Mouse (Mus musculus): ENCODE measurements around the gene Klc1. TPM values are rescaled to one million over a fixed set of nuclear protein-coding genes. Genes with fewer than 3 reads are reported as not detected.

The Klc1 gene
- total RNA-seq, 1 experiment, result 47.9 TPM

- Histone ChIP-seq H3K27ac (ENCODE audit: insufficient read depth, low read depth, low read length, poor library complexity, severe bottlenecking) (no peak overlapping the region), H3K36me3 (ENCODE audit: control insufficient read depth, insufficient read depth, low read length, poor library complexity, severe bottlenecking) (no peaks in the 10 kb centered on the region), H3K4me3 (ENCODE audit: insufficient read depth in 1 of 2, low read depth in 1 of 2, low read length in 2 of 2, poor library complexity in 1 of 2, severe bottlenecking in 1 of 2) (no peak overlapping the region), H3K4me1 (ENCODE audit: control insufficient read depth in 2 of 2, insufficient read depth in 2 of 2, low read length in 2 of 2, poor library complexity in 1 of 2) (no peaks in the 10 kb centered on the region), H3K9ac (ENCODE audit: insufficient read depth, low read depth, low read length, poor library complexity, severe bottlenecking) (no peak overlapping the region), H3K9me3 (ENCODE audit: control insufficient read depth, insufficient read depth, low read depth, low read length) (no peaks in the 10 kb centered on the region)
- TF ChIP-seq ZC3H11A (IDR thresholded peaks at IDR 0.05; ENCODE audit: borderline replicate concordance, low read depth, low read length) (no peak), MAFK (IDR thresholded peaks at IDR 0.05; ENCODE audit: insufficient read depth, low read depth, low read length) (no peak), HCFC1 (IDR thresholded peaks at IDR 0.05; ENCODE audit: borderline replicate concordance, insufficient read depth, low read length) (no peak), CHD2 (IDR thresholded peaks at IDR 0.05; ENCODE audit: low read depth, low read length) (no peak), ZNF384 (IDR thresholded peaks at IDR 0.05; ENCODE audit: low read depth, low read length) (no peak)
- DNase-seq (ENCODE audit: low read depth, low spot score), result no peak
- in situ Hi-C loops (cut with MboI; ENCODE audit: low sequenced_read_pairs in 2 of 2, unreplicated experiment in 2 of 2), result no loop called here
Measured at GRCm38 (mm10) chr12:111842565-111843433, 84.2 kb downstream of the Klc1 start.

GRCm38 (mm10) chr12:111843470-111843869, 84.8 kb downstream of the Klc1 start:
- Histone ChIP-seq H3K4me1 (ENCODE audit: control insufficient read depth in 2 of 2, insufficient read depth in 2 of 2, low read length in 2 of 2, poor library complexity in 1 of 2) (no peaks in the 10 kb centered on the region), H3K36me3 (ENCODE audit: control insufficient read depth, insufficient read depth, low read length, poor library complexity, severe bottlenecking) (no peaks in the 10 kb centered on the region), H3K4me3 (ENCODE audit: insufficient read depth in 1 of 2, low read depth in 1 of 2, low read length in 2 of 2, poor library complexity in 1 of 2, severe bottlenecking in 1 of 2) (no peak overlapping the region), H3K27ac (ENCODE audit: insufficient read depth, low read depth, low read length, poor library complexity, severe bottlenecking) (no peak overlapping the region), H3K9ac (ENCODE audit: insufficient read depth, low read depth, low read length, poor library complexity, severe bottlenecking) (no peak overlapping the region), H3K9me3 (ENCODE audit: control insufficient read depth, insufficient read depth, low read depth, low read length) (no peaks in the 10 kb centered on the region)
- in situ Hi-C loops (cut with MboI; ENCODE audit: low sequenced_read_pairs in 2 of 2, unreplicated experiment in 2 of 2), result no loop called here
- DNase-seq (ENCODE audit: low read depth, low spot score), result no peak
- TF ChIP-seq MAFK (IDR thresholded peaks at IDR 0.05; ENCODE audit: insufficient read depth, low read depth, low read length) (no peak), HCFC1 (IDR thresholded peaks at IDR 0.05; ENCODE audit: borderline replicate concordance, insufficient read depth, low read length) (no peak), ZNF384 (IDR thresholded peaks at IDR 0.05; ENCODE audit: low read depth, low read length) (no peak)

GRCm38 (mm10) chr12:111845953-111846352, 87.3 kb downstream of the Klc1 start:
- in situ Hi-C loops (cut with MboI; ENCODE audit: low sequenced_read_pairs in 2 of 2, unreplicated experiment in 2 of 2), result no loop called here
- no peak for TF ChIP-seq ZNF384 (IDR thresholded peaks at IDR 0.05; ENCODE audit: low read depth, low read length)
- no peak for TF ChIP-seq ZC3H11A (IDR thresholded peaks at IDR 0.05; ENCODE audit: borderline replicate concordance, low read depth, low read length)
- H3K9ac ChIP-seq (ENCODE audit: insufficient read depth, low read depth, low read length, poor library complexity, severe bottlenecking), result no peak overlapping the region
- no peaks in the 10 kb centered on the region for H3K36me3 ChIP-seq (ENCODE audit: control insufficient read depth, insufficient read depth, low read length, poor library complexity, severe bottlenecking)
- H3K9me3 ChIP-seq (ENCODE audit: control insufficient read depth, insufficient read depth, low read depth, low read length), result no peaks in the 10 kb centered on the region
- H3K4me3 ChIP-seq (ENCODE audit: insufficient read depth in 1 of 2, low read depth in 1 of 2, low read length in 2 of 2, poor library complexity in 1 of 2, severe bottlenecking in 1 of 2), result no peak overlapping the region
- H3K27ac ChIP-seq (ENCODE audit: insufficient read depth, low read depth, low read length, poor library complexity, severe bottlenecking), result no peak overlapping the region
- DNase-seq (ENCODE audit: low read depth, low spot score), result no peak
- H3K4me1 ChIP-seq (ENCODE audit: control insufficient read depth in 2 of 2, insufficient read depth in 2 of 2, low read length in 2 of 2, poor library complexity in 1 of 2), result no peaks in the 10 kb centered on the region

- Histone ChIP-seq H3K4me3 (ENCODE audit: insufficient read depth in 1 of 2, low read depth in 1 of 2, low read length in 2 of 2, poor library complexity in 1 of 2, severe bottlenecking in 1 of 2) (no peak overlapping the region), H3K36me3 (ENCODE audit: control insufficient read depth, insufficient read depth, low read length, poor library complexity, severe bottlenecking) (no peaks in the 10 kb centered on the region), H3K27ac (ENCODE audit: insufficient read depth, low read depth, low read length, poor library complexity, severe bottlenecking) (no peak overlapping the region), H3K9me3 (ENCODE audit: control insufficient read depth, insufficient read depth, low read depth, low read length) (no peaks in the 10 kb centered on the region), H3K4me1 (ENCODE audit: control insufficient read depth in 2 of 2, insufficient read depth in 2 of 2, low read length in 2 of 2, poor library complexity in 1 of 2) (no peaks in the 10 kb centered on the region), H3K9ac (ENCODE audit: insufficient read depth, low read depth, low read length, poor library complexity, severe bottlenecking) (no peak overlapping the region)
- in situ Hi-C loops (cut with MboI; ENCODE audit: low sequenced_read_pairs in 2 of 2, unreplicated experiment in 2 of 2), result no loop called here
- no peak for DNase-seq (ENCODE audit: low read depth, low spot score)
- TF ChIP-seq CHD2 (IDR thresholded peaks at IDR 0.05; ENCODE audit: low read depth, low read length) (no peak), ZNF384 (IDR thresholded peaks at IDR 0.05; ENCODE audit: low read depth, low read length) (no peak), ZC3H11A (IDR thresholded peaks at IDR 0.05; ENCODE audit: borderline replicate concordance, low read depth, low read length) (no peak), HCFC1 (IDR thresholded peaks at IDR 0.05; ENCODE audit: borderline replicate concordance, insufficient read depth, low read length) (no peak), MAFK (IDR thresholded peaks at IDR 0.05; ENCODE audit: insufficient read depth, low read depth, low read length) (no peak)
Measured at GRCm38 (mm10) chr12:111846815-111847214, 88.2 kb downstream of the Klc1 start.
